Mouse (Mus musculus) embryonic fibroblast, embryonic 13.5 days (primary cell): ENCODE results near the gene Tmem54.

Experiments
- CTCF ChIP-seq: IDR thresholded peaks from 2 replicates; pipeline ENCODE4 v1.5.1; 2011; ENCODE audit warnings: mild to moderate bottlenecking, control low read depth, low read length, moderate library complexity, borderline replicate concordance; ENCODE audit not compliant: insufficient read depth
- POLR2A ChIP-seq: IDR thresholded peaks from 2 replicates; pipeline ENCODE4 v1.6.1; 2011; ENCODE audit warnings: low read depth, mild to moderate bottlenecking, control low read depth, low read length, moderate library complexity

GRCm38 (mm10) chr4:129144401-129145367 lies 39.3 kb downstream of the Tmem54 start:
- TF ChIP-seq CTCF (no peak), POLR2A (no peak)
